Mouse (Mus musculus) mouse embryonic stem cell (cell line): ENCODE data around the gene Ube2d1.

Experiments
- in situ Hi-C, 2 experiments: fragments of 300-500 bp; cut with MboI; formaldehyde crosslinking; loops; 1 replicate in 1 of 2; 3 replicates in 1 of 2; pipeline ENCODE4 v1.14.3; 2019 to 2020; ENCODE audit warnings: low sequenced_read_pairs in 2 of 2, low pct_unique_long_range_greater_than_20kb in 1 of 2, mixed read lengths in 1 of 2; ENCODE audit not compliant: unreplicated experiment in 1 of 2

Gene Ube2d1

DNA sequence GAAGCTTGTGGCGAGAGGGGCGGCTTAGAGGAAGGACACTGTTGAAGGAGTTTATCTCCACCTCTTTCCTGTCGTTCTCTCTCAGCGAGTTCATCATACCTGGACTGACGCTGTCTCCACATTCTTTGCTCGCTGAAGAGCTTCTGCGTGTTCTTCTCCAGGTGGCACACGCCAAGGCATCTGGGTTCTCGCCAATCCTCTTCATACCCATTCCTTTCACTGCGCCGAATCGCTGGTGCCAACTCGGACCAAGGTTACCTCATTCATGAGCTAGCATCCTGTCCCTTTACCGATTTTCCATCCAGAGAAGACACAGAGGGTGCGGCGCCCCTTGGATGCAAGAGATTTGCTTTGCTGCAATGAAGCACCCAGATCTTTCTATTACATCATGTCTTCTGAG is 15.1 kb upstream of the Ube2d1 start:
- in situ Hi-C loops = no loop called here

GRCm38 (mm10) chr10:71293245-71293644 is 8.2 kb upstream of the Ube2d1 start:
- in situ Hi-C loops = no loop called here

- in situ Hi-C loops = no loop called here
Observed at GRCm38 (mm10) chr10:71292254-71292653, 7.2 kb upstream of the Ube2d1 start.

GRCm38 (mm10) chr10:71291801-71292200 is 6.7 kb upstream of the Ube2d1 start:
- in situ Hi-C loops = no loop called here

GRCm38 (mm10) chr10:71291179-71291661 is 6.2 kb upstream of the Ube2d1 start:
- in situ Hi-C loops = no loop called here

- in situ Hi-C loops = no loop called here
Observed at GRCm38 (mm10) chr10:71284511-71285125, 444 bp downstream of the Ube2d1 start.

GRCm38 (mm10) chr10:71284131-71284510 is 941 bp downstream of the Ube2d1 start:
- in situ Hi-C loops = no loop called here

DNA sequence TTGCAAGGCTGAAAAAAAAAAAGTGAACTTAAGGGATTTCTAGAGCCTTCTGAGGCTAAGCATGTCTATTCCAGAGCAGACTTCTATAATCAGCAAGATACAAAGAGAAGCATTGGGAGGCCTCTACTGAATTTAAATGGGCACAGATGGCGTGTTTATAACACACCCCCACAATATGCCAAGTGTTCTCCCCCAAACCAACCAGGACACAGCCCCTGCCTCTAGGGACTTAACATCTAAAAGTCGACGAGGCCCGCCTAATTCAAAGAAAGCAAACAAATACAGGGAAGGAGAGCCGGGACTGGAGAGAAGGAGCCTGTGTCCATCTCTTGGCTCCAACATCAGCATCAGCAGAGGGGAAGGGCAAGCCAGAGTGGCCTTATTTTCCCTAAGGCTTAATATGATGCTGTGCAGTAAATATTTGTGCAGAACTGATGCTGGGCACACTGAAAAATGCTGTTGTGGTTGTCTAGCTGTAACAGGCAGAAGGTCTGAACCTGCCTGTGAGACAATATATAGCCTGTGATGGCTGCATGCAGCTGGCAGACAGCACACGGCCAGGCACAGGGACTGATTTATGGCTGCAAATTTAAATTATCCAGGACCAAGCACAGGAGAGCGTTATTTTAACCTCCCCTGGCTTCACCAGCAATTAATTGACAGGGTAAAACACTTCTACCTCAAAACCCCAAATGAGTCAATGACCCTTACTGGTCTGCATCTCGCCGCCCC is 11.9 kb downstream of the Ube2d1 start:
- in situ Hi-C loops = no loop called here

DNA sequence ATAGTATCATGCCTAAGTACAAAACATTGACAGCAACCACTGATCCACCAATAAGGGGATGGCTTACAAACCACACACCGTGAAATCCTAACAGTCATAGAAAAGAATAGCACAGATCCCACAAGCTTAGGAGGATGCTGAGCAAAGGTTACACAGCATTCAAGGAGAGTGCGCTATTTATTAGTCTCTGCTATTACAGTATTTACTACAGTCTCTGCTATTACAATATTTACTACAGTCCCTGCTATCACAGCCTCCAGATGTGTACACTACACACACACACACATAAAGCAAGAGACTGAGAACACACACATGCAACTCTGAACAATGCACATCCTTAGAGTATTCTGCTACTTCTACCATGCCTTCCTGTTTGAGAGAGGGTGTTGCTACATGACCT is 17.1 kb downstream of the Ube2d1 start:
- in situ Hi-C loops = no loop called here

- in situ Hi-C loops = no loop called here
Observed at GRCm38 (mm10) chr10:71267511-71267910, 17.6 kb downstream of the Ube2d1 start.

DNA sequence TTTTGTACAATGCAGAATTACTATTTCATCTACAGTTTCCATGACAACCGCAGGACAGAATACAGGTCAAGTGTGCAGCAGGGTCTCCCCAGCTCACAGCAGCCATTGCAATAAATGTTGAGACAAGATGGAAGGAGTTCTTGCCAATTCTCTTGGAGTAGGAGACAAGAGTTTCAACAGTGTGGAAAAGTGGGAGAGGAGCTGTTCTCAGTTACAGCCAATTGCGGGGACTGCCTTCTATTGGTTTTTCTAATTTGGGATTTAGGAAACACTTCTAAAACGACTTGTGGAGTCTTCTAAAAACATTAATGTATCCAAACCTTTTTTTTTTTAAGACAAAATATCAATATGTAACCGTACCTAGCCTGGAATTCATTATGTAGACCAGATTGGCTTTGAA is 20.0 kb downstream of the Ube2d1 start:
- in situ Hi-C loops = no loop called here

DNA sequence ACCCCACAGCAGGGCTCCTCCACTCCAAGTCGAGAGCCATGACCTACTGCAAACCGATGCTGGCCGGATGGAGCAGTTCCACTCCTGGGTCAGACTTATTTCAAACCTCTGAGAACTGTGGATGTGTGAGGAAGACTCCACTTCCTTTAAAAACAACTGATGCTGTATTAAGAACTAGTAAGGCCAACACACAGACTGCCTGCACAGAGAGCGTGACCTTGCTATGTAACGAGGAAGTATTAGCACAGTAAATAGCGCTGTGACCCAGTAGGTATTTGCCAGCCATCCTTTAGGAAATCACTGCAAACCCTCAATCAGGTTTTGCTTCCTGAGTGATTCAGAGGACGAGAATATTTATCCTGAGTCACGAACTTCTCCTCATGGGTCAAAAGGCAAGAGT is 23.4 kb downstream of the Ube2d1 start:
- in situ Hi-C loops = no loop called here

- in situ Hi-C loops = no loop called here
Observed at GRCm38 (mm10) chr10:71258943-71259342, 26.1 kb downstream of the Ube2d1 start.

DNA sequence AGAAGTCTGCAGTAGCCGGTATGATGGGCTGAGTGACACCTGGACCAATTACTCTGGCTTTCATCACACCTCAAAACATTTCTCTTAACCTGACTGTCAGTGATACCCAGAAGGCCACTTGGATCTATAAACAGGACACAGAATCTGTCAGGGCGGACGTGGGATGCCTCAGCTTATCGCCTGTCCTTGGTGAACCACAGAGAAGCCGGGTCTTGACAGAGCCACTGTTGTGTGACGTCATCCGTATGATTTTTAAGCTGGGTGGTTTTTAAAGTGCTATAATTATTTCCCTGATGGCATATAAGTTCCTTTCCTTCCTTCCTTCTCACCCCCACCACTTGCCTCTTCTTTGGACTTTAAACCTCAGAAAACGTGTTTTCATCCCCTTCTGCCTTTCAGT is 26.5 kb downstream of the Ube2d1 start:
- in situ Hi-C loops = no loop called here

- in situ Hi-C loops = no loop called here
Observed at GRCm38 (mm10) chr10:71253147-71253546, 31.9 kb downstream of the Ube2d1 start.

- in situ Hi-C loops = no loop called here
Observed at GRCm38 (mm10) chr10:71252421-71252820, 32.6 kb downstream of the Ube2d1 start.

DNA sequence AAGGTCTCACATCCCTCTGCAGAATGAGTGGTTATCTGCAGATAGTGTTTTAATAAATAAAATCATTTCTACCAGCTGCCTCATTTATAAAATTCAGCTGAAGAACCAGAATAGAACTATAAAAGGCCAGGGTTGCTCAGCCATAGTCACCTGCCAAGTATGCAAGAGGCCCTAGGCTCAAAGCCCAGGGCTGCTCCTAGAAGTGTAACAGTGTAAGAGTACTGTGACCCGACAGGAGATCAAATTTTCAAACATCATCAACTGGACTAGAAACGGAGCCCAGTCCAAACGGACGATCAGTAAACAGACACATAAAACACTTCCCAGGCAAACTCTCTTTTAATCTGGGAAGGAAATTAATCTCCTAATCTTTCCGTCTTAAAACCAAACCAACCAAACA is 33.2 kb downstream of the Ube2d1 start:
- in situ Hi-C loops = no loop called here

GRCm38 (mm10) chr10:71251256-71251655 is 33.8 kb downstream of the Ube2d1 start:
- in situ Hi-C loops = no loop called here

- in situ Hi-C loops = no loop called here
Observed at GRCm38 (mm10) chr10:71250472-71250871, 34.6 kb downstream of the Ube2d1 start.
